Mouse (Mus musculus): ENCODE data around the gene Tacc2. TPM values are rescaled to one million over a fixed set of nuclear protein-coding genes. Genes with fewer than 3 reads are reported as not detected.

Tacc2 gene
- total and polyA plus RNA-seq, 3 experiments = 3.5 to 21.5 TPM; not detected in 1

DNA sequence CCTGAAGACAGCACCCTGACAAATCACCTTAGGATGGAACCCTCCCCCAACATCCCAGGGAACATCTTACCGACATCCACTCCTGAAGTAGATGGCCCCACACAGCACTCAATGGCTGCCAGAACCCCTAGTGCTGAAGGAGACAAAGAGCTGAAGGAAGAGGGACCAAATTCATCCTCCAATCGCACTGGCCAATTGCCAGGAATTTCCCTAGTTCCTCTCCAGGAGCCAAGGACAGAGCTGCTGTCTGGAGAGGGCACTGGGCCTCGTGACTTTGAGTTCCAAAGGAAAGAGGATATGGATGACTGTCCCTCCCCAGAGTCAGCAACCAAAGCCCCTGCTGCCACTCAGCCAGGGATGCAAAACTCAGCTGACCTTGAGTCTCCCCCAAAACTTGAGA is 44.7 kb downstream of the Tacc2 start:
- Histone ChIP-seq H3K4me3 (ENCODE audit: control insufficient read depth in 1 of 2, insufficient read depth in 1 of 2, low read depth in 2 of 2, low read length in 2 of 2) (no peak overlapping the region), H3K9ac (ENCODE audit: control insufficient read depth, low read depth, low read length, poor library complexity, severe bottlenecking) (no peak overlapping the region), H3K79me2 (ENCODE audit: control insufficient read depth, insufficient read depth, low read length, poor library complexity) (no peaks in the 10 kb centered on the region), H3K4me1 (ENCODE audit: control insufficient read depth in 1 of 2, insufficient read depth in 2 of 2, low read length in 2 of 2) (peaks cover 0 to 2% of the 10 kb centered on the region in 2 experiments; a peak in 1 of 4 replicates), H3K27me3 (ENCODE audit: control insufficient read depth in 1 of 2, insufficient read depth in 2 of 2, low read length in 2 of 2) (peaks cover 0 to 5% of the 10 kb centered on the region in 2 experiments; a peak in 3 of 4 replicates), H3K9me3 (replicated peaks; ENCODE audit: insufficient read depth, low read length) (no peaks in the 10 kb centered on the region), H3K36me3 (ENCODE audit: control insufficient read depth in 1 of 2, insufficient read depth in 2 of 2, low read length in 2 of 2) (no peaks in the 10 kb centered on the region), H3K27ac (ENCODE audit: control insufficient read depth, low read depth, low read length) (no peak overlapping the region)
- DNase-seq (ENCODE audit: low read depth, low spot score) = no peak
- TF ChIP-seq MYB (IDR thresholded peaks at IDR 0.05; ENCODE audit: low read depth, low read length) = no peak
- TF ChIP-seq EP300 (IDR thresholded peaks at IDR 0.05; ENCODE audit: low read depth in 1 of 2, low read length in 2 of 2) = no peak
- TF ChIP-seq NRF1 (IDR thresholded peaks at IDR 0.05; ENCODE audit: insufficient read depth, low read depth, low read length, poor library complexity, severe bottlenecking) = no peak
- TF ChIP-seq BHLHE40 (IDR thresholded peaks at IDR 0.05; ENCODE audit: borderline replicate concordance, low read depth, low read length) = no peak
- no peak for TF ChIP-seq UBTF (IDR thresholded peaks at IDR 0.05; ENCODE audit: borderline replicate concordance, insufficient read depth, low read depth, low read length)
- TF ChIP-seq RAD21 (IDR thresholded peaks at IDR 0.05; ENCODE audit: low read depth, low read length) = no peak
- no peak for TF ChIP-seq CTCF (IDR thresholded peaks at IDR 0.05 in 2 of 3, conservative IDR thresholded peaks at IDR 0.05 in 1 of 3; ENCODE audit: control insufficient read depth in 1 of 3, insufficient read depth in 1 of 3, low read depth in 2 of 3, low read length in 3 of 3, poor library complexity in 1 of 3, severe bottlenecking in 1 of 3)
- TF ChIP-seq NELFE (IDR thresholded peaks at IDR 0.05; ENCODE audit: low read depth, low read length) = no peak
- no peak for TF ChIP-seq SMC3 (IDR thresholded peaks at IDR 0.05; ENCODE audit: low read depth, low read length)
- TF ChIP-seq POLR2AphosphoS2 (IDR thresholded peaks at IDR 0.05; ENCODE audit: low read length) = no peak
- TF ChIP-seq RCOR1 (IDR thresholded peaks at IDR 0.05; ENCODE audit: low read depth, low read length) = no peak
- no peak for TF ChIP-seq GATA1 (IDR thresholded peaks at IDR 0.05; ENCODE audit: low read depth, low read length)
- TF ChIP-seq POLR2AphosphoS5 (IDR thresholded peaks at IDR 0.05; ENCODE audit: borderline replicate concordance, low read depth, low read length) = no peak
- TF ChIP-seq CHD1 (IDR thresholded peaks at IDR 0.05; ENCODE audit: low read depth, low read length) = no peak

DNA sequence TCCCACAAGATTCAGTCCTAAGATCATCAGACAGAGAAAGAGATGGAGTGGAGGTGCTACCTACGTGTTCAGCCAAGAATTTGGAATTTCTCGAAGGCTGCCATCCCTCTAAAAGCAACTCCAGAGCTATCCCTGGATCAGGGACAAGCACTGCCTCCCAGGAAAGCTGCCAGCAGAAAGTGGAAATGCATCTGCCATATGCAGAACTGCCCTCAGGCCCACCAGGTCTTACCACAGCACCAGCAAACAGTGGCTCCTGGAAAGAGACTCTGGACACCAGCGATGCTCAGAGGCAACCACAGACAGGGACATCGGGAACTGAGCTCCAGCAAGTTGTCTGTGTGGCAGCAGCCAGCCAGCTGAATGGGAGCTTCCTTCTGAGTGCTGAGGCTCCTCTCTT is 45.1 kb downstream of the Tacc2 start:
- H3K4me3 ChIP-seq (ENCODE audit: control insufficient read depth in 1 of 2, insufficient read depth in 1 of 2, low read depth in 2 of 2, low read length in 2 of 2) = no peak overlapping the region
- no peaks in the 10 kb centered on the region for H3K9me3 ChIP-seq (replicated peaks; ENCODE audit: insufficient read depth, low read length)
- no peak overlapping the region for H3K9ac ChIP-seq (ENCODE audit: control insufficient read depth, low read depth, low read length, poor library complexity, severe bottlenecking)
- no peaks in the 10 kb centered on the region for H3K79me2 ChIP-seq (ENCODE audit: control insufficient read depth, insufficient read depth, low read length, poor library complexity)
- H3K27ac ChIP-seq (ENCODE audit: control insufficient read depth, low read depth, low read length) = no peak overlapping the region
- H3K4me1 ChIP-seq (ENCODE audit: control insufficient read depth in 1 of 2, insufficient read depth in 2 of 2, low read length in 2 of 2) = peaks cover 0 to 2% of the 10 kb centered on the region in 2 experiments; a peak in 1 of 4 replicates
- no peaks in the 10 kb centered on the region for H3K36me3 ChIP-seq (ENCODE audit: control insufficient read depth in 1 of 2, insufficient read depth in 2 of 2, low read length in 2 of 2)
- TF ChIP-seq CTCF (IDR thresholded peaks at IDR 0.05 in 2 of 3, conservative IDR thresholded peaks at IDR 0.05 in 1 of 3; ENCODE audit: control insufficient read depth in 1 of 3, insufficient read depth in 1 of 3, low read depth in 2 of 3, low read length in 3 of 3, poor library complexity in 1 of 3, severe bottlenecking in 1 of 3) = no peak
- peaks cover 0 to 3% of the 10 kb centered on the region in 2 experiments; a peak in 3 of 4 replicates for H3K27me3 ChIP-seq (ENCODE audit: control insufficient read depth in 1 of 2, insufficient read depth in 2 of 2, low read length in 2 of 2)
- DNase-seq (ENCODE audit: low read depth, low spot score) = no peak

DNA sequence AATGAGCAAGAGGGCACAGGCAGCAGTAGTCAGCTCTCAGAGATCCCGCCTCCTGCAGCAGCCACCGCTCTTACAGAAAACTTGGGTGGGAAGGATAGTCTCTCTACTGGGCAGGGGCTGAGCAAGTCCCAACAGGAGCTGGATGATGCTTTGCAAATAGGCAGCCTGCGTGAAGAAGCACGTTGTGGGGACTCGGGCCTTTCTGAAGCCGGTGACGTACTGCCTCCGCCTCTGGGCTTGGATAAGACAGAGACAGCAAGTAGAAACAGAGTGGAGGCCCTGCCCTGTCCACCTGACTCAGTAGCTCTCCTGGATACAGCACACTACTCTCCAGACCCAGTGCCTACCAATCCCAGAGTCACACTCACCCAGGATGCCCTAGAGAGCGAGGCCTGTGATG is 47.1 kb downstream of the Tacc2 start:
- Histone ChIP-seq H3K79me2 (ENCODE audit: control insufficient read depth, insufficient read depth, low read length, poor library complexity) (no peaks in the 10 kb centered on the region), H3K9me3 (replicated peaks; ENCODE audit: insufficient read depth, low read length) (no peaks in the 10 kb centered on the region), H3K36me3 (ENCODE audit: control insufficient read depth in 1 of 2, insufficient read depth in 2 of 2, low read length in 2 of 2) (no peaks in the 10 kb centered on the region), H3K27ac (ENCODE audit: control insufficient read depth, low read depth, low read length) (no peak overlapping the region), H3K4me1 (ENCODE audit: control insufficient read depth in 1 of 2, insufficient read depth in 2 of 2, low read length in 2 of 2) (peaks cover 0 to 2% of the 10 kb centered on the region in 2 experiments; a peak in 1 of 4 replicates), H3K4me3 (ENCODE audit: control insufficient read depth in 1 of 2, insufficient read depth in 1 of 2, low read depth in 2 of 2, low read length in 2 of 2) (no peak overlapping the region), H3K27me3 (ENCODE audit: control insufficient read depth in 1 of 2, insufficient read depth in 2 of 2, low read length in 2 of 2) (peaks cover 0 to 3% of the 10 kb centered on the region in 2 experiments), H3K9ac (ENCODE audit: control insufficient read depth, low read depth, low read length, poor library complexity, severe bottlenecking) (no peak overlapping the region)
- TF ChIP-seq TAL1 (IDR thresholded peaks at IDR 0.05; ENCODE audit: low read length) (no peak), ZKSCAN1 (IDR thresholded peaks at IDR 0.05; ENCODE audit: low read depth, low read length) (no peak), MAZ (IDR thresholded peaks at IDR 0.05; ENCODE audit: low read depth, low read length) (no peak)
- DNase-seq (ENCODE audit: low read depth, low spot score) = no peak
